Mouse (Mus musculus) skeletal muscle tissue, postnatal 0 days (tissue): Measurements from ENCODE around the gene Sag. TPM values are rescaled to one million over a fixed set of nuclear protein-coding genes. Genes with fewer than 3 reads are reported as not detected.

Experiments
- polyA plus RNA-seq: library from polyadenylated mRNA; unstranded; fragments of >200 nt; fragmentation: Nextera tagmentation; extraction: Ambion mirVana; gene quantifications from 2 replicates; pipeline ENCODE4 v1.2.1, GENCODE M21; 2015

The Sag gene
- 0.92 and 0.97 TPM in 2 replicates for polyA plus RNA-seq

DNA sequence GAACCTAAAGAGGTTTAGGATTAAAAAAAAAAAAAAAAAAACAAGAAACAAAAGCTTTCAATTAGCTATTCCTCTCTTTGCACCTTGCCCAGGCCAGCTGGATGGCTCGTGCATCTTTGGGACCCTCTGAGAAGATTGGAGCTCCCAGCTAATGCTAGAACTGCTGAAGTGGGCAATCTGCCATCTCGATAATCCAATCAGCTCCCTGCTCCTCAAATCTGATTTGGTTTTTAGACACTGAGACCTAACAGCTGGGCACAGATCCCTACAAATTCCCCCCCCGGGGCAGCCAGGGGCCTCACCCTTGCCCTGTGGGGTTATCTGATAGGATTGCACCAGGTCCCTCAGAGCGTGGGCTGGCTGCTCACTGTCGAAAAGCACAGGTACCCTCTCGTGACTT is at the start of gene Sag:
TSS of gene Sag (plus strand) at position 105 of the 400 bp plus-strand sequence.

DNA sequence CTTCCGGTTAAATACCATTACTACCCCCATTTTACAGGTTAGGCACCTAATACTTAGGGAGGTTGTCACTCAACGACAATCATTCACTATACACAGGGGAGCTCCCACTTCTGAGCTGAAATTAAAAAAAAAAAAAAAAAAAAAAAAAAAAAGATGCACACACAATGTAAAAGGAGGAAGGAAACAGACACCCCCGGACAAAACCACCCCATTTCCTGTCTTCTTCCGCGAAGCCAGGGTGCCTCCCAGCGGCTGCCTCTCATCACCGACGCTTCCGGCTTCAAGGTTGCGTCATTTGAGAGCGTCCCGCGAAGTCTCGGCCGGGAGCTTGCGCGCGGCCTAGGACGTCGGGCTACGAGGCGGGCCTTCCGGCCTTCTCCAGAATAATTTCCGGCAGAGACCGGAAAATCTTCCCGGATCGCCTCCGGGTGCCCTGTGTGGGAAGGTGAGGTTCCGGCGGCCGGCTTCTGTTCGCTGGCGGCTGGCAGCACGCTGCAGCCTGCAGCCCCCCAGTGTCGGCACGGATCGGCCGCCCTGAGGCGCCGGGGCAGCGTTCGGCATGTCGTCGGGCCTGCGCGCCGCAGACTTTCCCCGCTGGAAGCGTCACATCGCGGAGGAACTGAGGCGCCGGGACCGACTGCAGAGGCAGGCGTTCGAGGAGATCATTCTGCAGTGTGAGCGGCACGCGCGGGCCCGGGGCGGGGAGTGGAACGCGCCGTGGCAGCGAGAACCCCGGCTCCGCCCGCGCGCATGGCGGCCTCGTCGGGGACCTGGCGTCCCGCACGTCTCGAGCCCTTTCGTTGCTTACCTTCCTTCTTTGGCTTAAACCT is 47.6 kb upstream of the Sag start, which contains the start of gene Atg16l1:
TSS of gene Atg16l1 (plus strand) at position 230 of the 830 bp plus-strand sequence.

DNA sequence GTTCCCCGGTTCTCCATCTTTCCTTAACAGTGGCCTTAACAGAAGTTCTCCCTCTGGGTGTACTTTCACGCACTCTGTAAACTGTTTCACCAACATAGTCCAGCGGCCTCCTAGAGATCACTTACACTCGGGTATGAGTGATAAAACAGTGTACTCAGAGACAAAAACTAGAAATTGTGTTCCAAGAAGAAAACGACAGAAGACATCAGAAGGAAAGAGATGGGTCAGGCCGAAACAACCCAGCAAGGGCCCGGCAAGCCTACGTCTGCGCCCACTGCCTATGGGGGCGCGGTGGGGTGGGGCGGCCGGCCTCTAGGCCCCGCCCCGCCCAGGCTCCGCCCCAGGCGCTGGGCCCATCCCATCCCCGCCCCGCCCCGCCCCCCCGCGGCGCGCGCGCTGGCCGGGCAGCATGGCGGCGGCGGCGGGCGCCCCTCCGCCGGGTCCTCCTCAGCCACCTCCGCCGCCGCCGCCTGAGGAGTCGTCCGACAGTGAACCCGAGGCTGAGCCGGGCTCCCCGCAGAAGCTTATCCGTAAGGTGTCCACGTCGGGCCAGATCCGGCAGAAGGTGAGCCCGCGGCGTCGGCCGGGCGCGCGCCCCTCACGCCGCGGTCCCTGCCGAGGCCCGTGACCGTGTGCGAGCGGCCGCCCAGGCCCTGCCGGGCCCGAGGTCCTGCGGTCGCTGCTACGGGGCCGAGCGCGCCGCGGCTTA is 49.6 kb downstream of the Sag start, which contains the start of gene Dgkd:
TSS of gene Dgkd (plus strand) at position 396 of the 709 bp plus-strand sequence.

Other genes starting within 250 kb of the Sag start
- 0.21 and 0.49 TPM in 2 replicates for gene Ngef, start 229.8 kb upstream of the Sag start, polyA plus RNA-seq
- 4.7 and 6.4 TPM in 2 replicates for gene Inpp5d, start 183.4 kb upstream of the Sag start, polyA plus RNA-seq
- 13.9 and 16.4 TPM in 2 replicates for gene Atg16l1, start 47.8 kb upstream of the Sag start, polyA plus RNA-seq
- gene Dgkd, start 49.6 kb downstream of the Sag start, polyA plus RNA-seq, result 15.3 and 18.1 TPM in 2 replicates
- 14.8 and 17.3 TPM in 2 replicates for gene Usp40, start 204.9 kb downstream of the Sag start, polyA plus RNA-seq